Mouse (Mus musculus) embryo, embryonic 11 days (tissue): ENCODE results near the gene Gm11214.

Experiments
- DNase-seq: peaks from one replicate; pipeline ENCODE4 v3.0.0-alpha.2; 2015

Gene Gm11214

GRCm38 (mm10) chr4:63659775-63660174 lies 3.4 kb downstream of the Gm11214 start:
- no peak for DNase-seq

- DNase-seq = peak; percentile 7
Measured at GRCm38 (mm10) chr4:63659086-63659485, 4.1 kb downstream of the Gm11214 start.

- DNase-seq = no peak
Measured at GRCm38 (mm10) chr4:63654381-63654780, 8.8 kb downstream of the Gm11214 start.

- DNase-seq = no peak
Measured at GRCm38 (mm10) chr4:63643956-63644726, 19.0 kb downstream of the Gm11214 start.

- DNase-seq = no peak
Measured at GRCm38 (mm10) chr4:63639842-63640241, 23.3 kb downstream of the Gm11214 start.

GRCm38 (mm10) chr4:63638603-63639002 lies 24.6 kb downstream of the Gm11214 start:
- DNase-seq = no peak

- DNase-seq = no peak
Measured at GRCm38 (mm10) chr4:63633181-63633580, 30.0 kb downstream of the Gm11214 start.

- DNase-seq = no peak
Measured at GRCm38 (mm10) chr4:63627111-63627510, 36.1 kb downstream of the Gm11214 start.

- DNase-seq = no peak
Measured at GRCm38 (mm10) chr4:63625563-63626080, 37.6 kb downstream of the Gm11214 start.

GRCm38 (mm10) chr4:63622378-63622835 lies 40.8 kb downstream of the Gm11214 start, which contains the start of gene Tex48:
Gene Tex48 (minus strand): TSS chr4:63622428.
- peak; percentile 66 for DNase-seq

- DNase-seq = no peak
Measured at GRCm38 (mm10) chr4:63621861-63622260, 41.3 kb downstream of the Gm11214 start.
